ENCODE assay signal across 8 mouse cellular contexts in the genomic region with DNA sequence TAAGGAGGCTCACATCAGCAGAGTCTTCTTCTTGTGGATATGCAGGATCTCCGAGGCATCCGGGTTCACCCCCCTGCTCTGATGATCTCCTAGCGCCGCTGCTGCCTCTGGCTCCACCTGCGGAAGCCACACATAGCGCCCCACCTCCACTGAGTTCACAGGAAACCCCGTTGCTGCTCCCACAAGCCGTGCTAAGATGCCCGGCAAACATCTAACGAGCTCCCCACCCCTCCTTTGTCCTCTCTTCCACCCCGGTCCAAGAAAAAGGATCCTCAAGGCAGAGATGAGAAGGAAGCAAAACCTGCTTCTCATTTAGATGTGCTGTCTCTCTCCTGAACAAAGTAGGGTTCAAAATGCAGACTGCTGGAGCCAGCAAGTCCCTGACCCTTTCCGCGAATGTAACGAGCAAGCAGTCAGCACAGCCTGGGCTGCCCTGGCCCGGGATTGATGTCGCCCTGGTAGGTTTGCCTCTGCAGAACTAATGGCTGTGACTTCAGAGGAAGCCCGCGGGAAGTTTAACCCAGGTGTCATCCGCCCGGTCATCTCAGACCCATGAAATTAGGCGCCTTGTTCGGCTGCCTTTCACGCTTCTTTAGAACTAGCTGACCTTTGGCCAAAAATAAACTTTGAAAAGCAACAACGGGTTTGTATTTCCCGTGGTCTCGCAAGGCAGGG. TPM values are rescaled to one million over a fixed set of nuclear protein-coding genes. Genes with fewer than 3 reads are reported as not detected.
DNase-seq lines count a peak whose midpoint lies in the region; ATAC-seq lines count a peak whose summit lies in the region.

No protein-coding gene starts in this region.

- peak overlapping the region; percentile 40; the same call in 1 of the 2 replicates for H3K4me2 ChIP-seq in heart, embryonic 12.5 days
- H3K4me2 ChIP-seq in limb, embryonic 11.5 days (ENCODE audit: low read depth, severe bottlenecking): peak overlapping the region; percentile 39
- peak overlapping the region; percentile 33; the same call in 1 of the 2 replicates for H3K4me2 ChIP-seq in midbrain, embryonic 13.5 days (replicated peaks)

- H3K36me3 ChIP-seq in heart, embryonic 12.5 days: peaks cover 29% of the 10 kb centered on the region
- H3K36me3 ChIP-seq in hindbrain, embryonic 10.5 days: no peaks in the 10 kb centered on the region
- H3K36me3 ChIP-seq in limb, embryonic 11.5 days (ENCODE audit: control insufficient read depth, insufficient read depth, low read length): no peaks in the 10 kb centered on the region
- H3K36me3 ChIP-seq in midbrain, embryonic 13.5 days: no peaks in the 10 kb centered on the region

- H3K4me1 ChIP-seq in heart, embryonic 12.5 days (replicated peaks): peaks cover 9% of the 10 kb centered on the region
- H3K4me1 ChIP-seq in hindbrain, embryonic 10.5 days (replicated peaks): peaks cover 32% of the 10 kb centered on the region
- H3K4me1 ChIP-seq in limb, embryonic 11.5 days (ENCODE audit: control insufficient read depth, insufficient read depth, low read length): peaks cover 16% of the 10 kb centered on the region
- peaks cover 21% of the 10 kb centered on the region for H3K4me1 ChIP-seq in midbrain, embryonic 13.5 days (replicated peaks)

- H3K9ac ChIP-seq in heart, embryonic 12.5 days: no peak overlapping the region
- H3K9ac ChIP-seq in limb, embryonic 11.5 days (ENCODE audit: low read length): peak overlapping the region; percentile 19; the same call in 1 of the 2 replicates
- H3K9ac ChIP-seq in midbrain, embryonic 13.5 days (replicated peaks): no peak overlapping the region

- no peak overlapping the region for H3K4me3 ChIP-seq in heart, embryonic 12.5 days
- peak overlapping the region; percentile 26 for H3K4me3 ChIP-seq in hindbrain, embryonic 10.5 days
- no peak overlapping the region for H3K4me3 ChIP-seq in limb, embryonic 11.5 days (ENCODE audit: low read depth, low read length)
- H3K4me3 ChIP-seq in midbrain, embryonic 13.5 days (replicated peaks): no peak overlapping the region

- ATAC-seq in heart, embryonic 12.5 days (ENCODE audit: insufficient number of reproducible peaks, low FRiP score): no peak
- ATAC-seq in limb, embryonic 11.5 days (ENCODE audit: insufficient number of reproducible peaks, low FRiP score, low TSS enrichment, low read depth): no peak
- ATAC-seq in midbrain, embryonic 13.5 days: peak; percentile 78

- DNase-seq in heart, postnatal 10 days: no peak
- peak; percentile 52 for DNase-seq in hindbrain, embryonic 10.5 days (ENCODE audit: low spot score)
- DNase-seq in limb, embryonic 11.5 days (ENCODE audit: low spot score): peak; percentile 68
- DNase-seq in thymus, postnatal 4 days: peak; percentile 84
- DNase-seq in adrenal gland, adult 18-20 months (ENCODE audit: low spot score in 2 of 2): no peak
- no peak for DNase-seq in layer of hippocampus, postnatal 14 days (ENCODE audit: low spot score in 2 of 2)

- H3K9me3 ChIP-seq in heart, embryonic 12.5 days (replicated peaks): no peaks in the 10 kb centered on the region
- no peaks in the 10 kb centered on the region for H3K9me3 ChIP-seq in hindbrain, embryonic 10.5 days
- H3K9me3 ChIP-seq in limb, embryonic 11.5 days (ENCODE audit: control insufficient read depth, low read length): no peaks in the 10 kb centered on the region
- H3K9me3 ChIP-seq in midbrain, embryonic 13.5 days: no peaks in the 10 kb centered on the region

- intact Hi-C loops in heart, postnatal 10 days (cut with DNase I): no loop called here

- 40% methylated on average over 26 of the region's 26 CpGs for WGBS in heart, embryonic 12.5 days
- 22% methylated on average over 26 of the region's 26 CpGs for WGBS in hindbrain, embryonic 10.5 days
- 14% methylated on average over 26 of the region's 26 CpGs for WGBS in limb, embryonic 11.5 days
- WGBS in midbrain, embryonic 13.5 days: 26% methylated on average over 26 of the region's 26 CpGs

- peaks cover 16% of the 10 kb centered on the region for H3K27me3 ChIP-seq in heart, embryonic 12.5 days (replicated peaks)
- H3K27me3 ChIP-seq in hindbrain, embryonic 10.5 days (ENCODE audit: insufficient read depth, poor library complexity, severe bottlenecking): peaks cover 44% of the 10 kb centered on the region
- no peaks in the 10 kb centered on the region for H3K27me3 ChIP-seq in limb, embryonic 11.5 days (ENCODE audit: control insufficient read depth, insufficient read depth, low read length)
- H3K27me3 ChIP-seq in midbrain, embryonic 13.5 days: 0 out of 2 replicates have a peak, but pooled peaks cover 7% of the 10 kb centered on the region

- H3K27ac ChIP-seq in heart, embryonic 12.5 days (ENCODE audit: poor library complexity, severe bottlenecking): no peak overlapping the region
- H3K27ac ChIP-seq in hindbrain, embryonic 10.5 days: peak overlapping the region; percentile 79
- no peak overlapping the region for H3K27ac ChIP-seq in limb, embryonic 11.5 days (replicated peaks; ENCODE audit: low read depth, low read length)
- peak overlapping the region; percentile 51; the same call in 1 of the 2 replicates for H3K27ac ChIP-seq in midbrain, embryonic 13.5 days

RNA-seq across cellular contexts. Expression of gene Habp2, which starts 33.4 kb away (rescaled TPM):
- 1.1 and 1.9 TPM in 2 replicates for polyA plus RNA-seq in heart, embryonic 12.5 days (2016; fragmentation: Nextera tagmentation; extraction: Ambion mirVana)
- total RNA-seq in heart, postnatal 10 days (2021): not detected
- 0.09 TPM in 1 of 2 replicates, not detected in the other for polyA plus RNA-seq in hindbrain, embryonic 10.5 days (2016; fragmentation: Nextera tagmentation; extraction: Ambion mirVana)
- polyA plus RNA-seq in limb, embryonic 11.5 days (2014; fragmentation: Nextera tagmentation; extraction: Ambion mirVana): 0.53 TPM in 1 of 2 replicates, not detected in the other
- polyA plus RNA-seq in midbrain, embryonic 13.5 days (2015; fragmentation: Nextera tagmentation; extraction: Ambion mirVana): 0.09 and 0.19 TPM in 2 replicates
- total RNA-seq in adrenal gland, adult 18-20 months (2021): under 1 TPM in 1 of 2 experiments, not detected in 1; 0.20 TPM
- total RNA-seq in layer of hippocampus, postnatal 14 days (2021): not detected

Comparison
In these comparisons a context has a peak if more than half of its experiments do, and no peak if none do; other contexts are left out.
1. H3K27ac ChIP-seq: peak in hindbrain, embryonic 10.5 days (single experiment) and midbrain, embryonic 13.5 days (single experiment); none in heart, embryonic 12.5 days (single experiment) and limb, embryonic 11.5 days (single experiment).
2. DNase-seq: peak in hindbrain, embryonic 10.5 days (single experiment), limb, embryonic 11.5 days (single experiment) and thymus, postnatal 4 days (single experiment); none in heart, postnatal 10 days (0 of 2), adrenal gland, adult 18-20 months (0 of 2) and layer of hippocampus, postnatal 14 days (0 of 2).
3. Peak in every context shown above with its lines, with median percentiles within 50 percentile points of each other: H3K4me2 ChIP-seq.